Mouse (Mus musculus) CD4-positive, CD25-positive, alpha-beta regulatory T cell, adult 2 months (primary cell): ENCODE data around the gene Fhad1.

Experiments
- DNase-seq: peaks from one replicate; pipeline ENCODE4 v3.0.0-alpha.2; 2012; ENCODE audit warnings: low read depth, low spot score

Gene Fhad1

GRCm38 (mm10) chr4:141885451-141885850 is 129.4 kb downstream of the Fhad1 start:
- DNase-seq: no peak

GRCm38 (mm10) chr4:141882858-141883257 is 132.0 kb downstream of the Fhad1 start:
- no peak for DNase-seq

- no peak for DNase-seq
Observed at GRCm38 (mm10) chr4:141881950-141882349, 132.9 kb downstream of the Fhad1 start.

- no peak for DNase-seq
Observed at GRCm38 (mm10) chr4:141881289-141881914, 133.5 kb downstream of the Fhad1 start.

- no peak for DNase-seq
Observed at GRCm38 (mm10) chr4:141879875-141880274, 135.0 kb downstream of the Fhad1 start.

- no peak for DNase-seq
Observed at GRCm38 (mm10) chr4:141879074-141879473, 135.8 kb downstream of the Fhad1 start.

GRCm38 (mm10) chr4:141878621-141879020 is 136.3 kb downstream of the Fhad1 start:
- DNase-seq: no peak

GRCm38 (mm10) chr4:141875481-141876108 is 139.3 kb downstream of the Fhad1 start:
- DNase-seq: no peak

- DNase-seq: peak; percentile 84
Observed at GRCm38 (mm10) chr4:141874601-141875460, 140.1 kb downstream of the Fhad1 start, which contains the start of gene Efhd2. Gene Efhd2 (minus strand): TSS chr4:141874920.

GRCm38 (mm10) chr4:141874111-141874600 is 140.7 kb downstream of the Fhad1 start:
- DNase-seq: peak; percentile 21

- no peak for DNase-seq
Observed at GRCm38 (mm10) chr4:141872977-141873376, 141.9 kb downstream of the Fhad1 start.

- DNase-seq: no peak
Observed at GRCm38 (mm10) chr4:141871909-141872308, 143.0 kb downstream of the Fhad1 start.

GRCm38 (mm10) chr4:141871333-141871725 is 143.6 kb downstream of the Fhad1 start:
- no peak for DNase-seq

- no peak for DNase-seq
Observed at GRCm38 (mm10) chr4:141870666-141871332, 144.1 kb downstream of the Fhad1 start.

GRCm38 (mm10) chr4:141869436-141870215 is 145.3 kb downstream of the Fhad1 start:
- DNase-seq: no peak

- no peak for DNase-seq
Observed at GRCm38 (mm10) chr4:141868051-141868450, 146.8 kb downstream of the Fhad1 start.

GRCm38 (mm10) chr4:141867498-141867897 is 147.4 kb downstream of the Fhad1 start:
- DNase-seq: no peak

- no peak for DNase-seq
Observed at GRCm38 (mm10) chr4:141866933-141867490, 147.9 kb downstream of the Fhad1 start.

- no peak for DNase-seq
Observed at GRCm38 (mm10) chr4:141865600-141865999, 149.3 kb downstream of the Fhad1 start.

- no peak for DNase-seq
Observed at GRCm38 (mm10) chr4:141865006-141865405, 149.9 kb downstream of the Fhad1 start.

- no peak for DNase-seq
Observed at GRCm38 (mm10) chr4:141864506-141864905, 150.4 kb downstream of the Fhad1 start.
